Mouse (Mus musculus) MEL (cell line): ENCODE measurements around the gene Srsf11. TPM values are rescaled to one million over a fixed set of nuclear protein-coding genes. Genes with fewer than 3 reads are reported as not detected.
A peak's percentile ranks its signal among the peaks of the same experiment; 100 is the strongest.

Experiments used
- DNase-seq: peaks from one replicate; pipeline ENCODE4 v3.0.0; 2011; ENCODE audit warnings: low read depth, low spot score
- H3K27ac ChIP-seq: 2 replicates; pipeline ENCODE4 v1.5.1; 2012; ENCODE audit warnings: low read depth, mild to moderate bottlenecking, control low read depth, low read length, moderate library complexity; ENCODE audit not compliant: control insufficient read depth
- H3K27me3 ChIP-seq, 2 experiments: fragments of 150-350 bp in 1 of 2; sonication (generic) in 1 of 2; 2 replicates each; pipeline ENCODE4 v1.6.1; 2012; ENCODE audit warnings: low read length in 2 of 2, mild to moderate bottlenecking in 2 of 2, improper control_type of control experiment in 1 of 2, moderate library complexity in 1 of 2; ENCODE audit not compliant: insufficient read depth in 2 of 2, control insufficient read depth in 1 of 2
- H3K36me3 ChIP-seq, 2 experiments: 2 replicates each; pipeline ENCODE4 v1.6.1; 2012 to 2014; ENCODE audit warnings: low read length in 2 of 2, improper control_type of control experiment in 1 of 2, inconsistent platforms in 1 of 2, mild to moderate bottlenecking in 1 of 2; ENCODE audit not compliant: insufficient read depth in 2 of 2, control insufficient read depth in 1 of 2
- H3K4me1 ChIP-seq, 2 experiments: fragments of 150-350 bp in 1 of 2; sonication (generic) in 1 of 2; 2 replicates each; pipeline ENCODE4 v1.6.1; 2012; ENCODE audit warnings: low read length in 2 of 2, improper control_type of control experiment in 1 of 2, mild to moderate bottlenecking in 1 of 2; ENCODE audit not compliant: insufficient read depth in 2 of 2, control insufficient read depth in 1 of 2
- H3K4me3 ChIP-seq, 2 experiments: fragments of 150-350 bp in 1 of 2; sonication (generic) in 1 of 2; 2 replicates each; pipeline ENCODE4 v1.5.1; 2012; ENCODE audit warnings: low read depth in 2 of 2, low read length in 2 of 2, mild to moderate bottlenecking in 2 of 2, moderate library complexity in 2 of 2, control low read depth in 1 of 2, improper control_type of control experiment in 1 of 2; ENCODE audit not compliant: control insufficient read depth in 1 of 2, insufficient read depth in 1 of 2
- H3K79me2 ChIP-seq: 2 replicates; pipeline ENCODE4 v1.6.1; 2012; ENCODE audit warnings: mild to moderate bottlenecking, low read length, moderate library complexity; ENCODE audit not compliant: control insufficient read depth, poor library complexity, insufficient read depth
- H3K9ac ChIP-seq: 2 replicates; pipeline ENCODE4 v1.6.1; 2012; ENCODE audit warnings: low read depth, mild to moderate bottlenecking, control low read depth, low read length, moderate library complexity; ENCODE audit not compliant: control insufficient read depth, poor library complexity, severe bottlenecking
- H3K9me3 ChIP-seq: fragments of 150-350 bp; sonication (generic); replicated peaks from 2 replicates; pipeline ENCODE4 v1.6.1; 2012; ENCODE audit warnings: mild to moderate bottlenecking, low read length, improper control_type of control experiment, moderate library complexity; ENCODE audit not compliant: insufficient read depth
- BHLHE40 ChIP-seq: IDR thresholded peaks from 2 replicates; pipeline ENCODE4 v1.6.1; 2012; ENCODE audit warnings: low read depth, mild to moderate bottlenecking, inconsistent platforms, low read length, improper control_type of control experiment, borderline replicate concordance
- CHD2 ChIP-seq: IDR thresholded peaks from 2 replicates; pipeline ENCODE4 v1.6.1; 2011; ENCODE audit warnings: low read length, improper control_type of control experiment
- CTCF ChIP-seq, 3 experiments: IDR thresholded peaks in 2 of 3; conservative IDR thresholded peaks in 1 of 3; 2 replicates each; pipeline ENCODE4 v1.5.1; 2011 to 2012; ENCODE audit warnings: low read length in 3 of 3, low read depth in 2 of 3, mild to moderate bottlenecking in 2 of 3, improper control_type of control experiment in 1 of 3, inconsistent platforms in 1 of 3, mixed read lengths in 1 of 3, moderate library complexity in 1 of 3; ENCODE audit not compliant: control insufficient read depth in 1 of 3, insufficient read depth in 1 of 3, poor library complexity in 1 of 3, severe bottlenecking in 1 of 3
- GATA1 ChIP-seq: IDR thresholded peaks from 2 replicates; pipeline ENCODE4 v1.6.1; 2011; ENCODE audit warnings: low read depth, low read length, improper control_type of control experiment
- KAT2A ChIP-seq: conservative IDR thresholded peaks from 2 replicates; pipeline ENCODE4 v1.6.1; 2012; ENCODE audit warnings: low read depth, low read length, improper control_type of control experiment, inconsistent platforms
- MAZ ChIP-seq: IDR thresholded peaks from 2 replicates; pipeline ENCODE4 v1.6.1; 2012; ENCODE audit warnings: low read depth, mild to moderate bottlenecking, inconsistent platforms, low read length, improper control_type of control experiment
- POLR2A ChIP-seq, 2 experiments: IDR thresholded peaks; 2 replicates each; pipeline ENCODE4 v1.6.1; 2011 to 2012; ENCODE audit warnings: low read length in 2 of 2, mild to moderate bottlenecking in 2 of 2, control low read depth in 1 of 2, improper control_type of control experiment in 1 of 2, low read depth in 1 of 2, moderate library complexity in 1 of 2; ENCODE audit not compliant: control insufficient read depth in 1 of 2, insufficient read depth in 1 of 2, poor library complexity in 1 of 2
- RCOR1 ChIP-seq: IDR thresholded peaks from 2 replicates; pipeline ENCODE4 v1.6.1; 2012; ENCODE audit warnings: low read depth, mild to moderate bottlenecking, inconsistent platforms, low read length, improper control_type of control experiment
- TBP ChIP-seq: IDR thresholded peaks from 2 replicates; pipeline ENCODE4 v1.8.0; 2011; ENCODE audit warnings: low read depth, low read length, improper control_type of control experiment
- TCF12 ChIP-seq: IDR thresholded peaks from 2 replicates; pipeline ENCODE4 v1.6.1; 2014; ENCODE audit warnings: low read depth, mild to moderate bottlenecking, inconsistent platforms, low read length, improper control_type of control experiment, moderate library complexity
- USF1 ChIP-seq: IDR thresholded peaks from 2 replicates; pipeline ENCODE4 v1.6.1; 2014; ENCODE audit warnings: low read depth, mild to moderate bottlenecking, inconsistent platforms, low read length, improper control_type of control experiment, moderate library complexity
- USF2 ChIP-seq, 2 experiments: IDR thresholded peaks; 2 replicates each; pipeline ENCODE4 v1.6.1; 2011 to 2012; ENCODE audit warnings: improper control_type of control experiment in 2 of 2, low read length in 2 of 2, borderline replicate concordance in 1 of 2, inconsistent platforms in 1 of 2, low read depth in 1 of 2, mild to moderate bottlenecking in 1 of 2; ENCODE audit not compliant: insufficient read depth in 1 of 2
- ZKSCAN1 ChIP-seq: IDR thresholded peaks from 2 replicates; pipeline ENCODE4 v1.6.1; 2012; ENCODE audit warnings: low read depth, mild to moderate bottlenecking, inconsistent platforms, low read length, improper control_type of control experiment, moderate library complexity
- ZMIZ1 ChIP-seq: IDR thresholded peaks from 2 replicates; pipeline ENCODE4 v1.6.1; 2012; ENCODE audit warnings: low read depth, mild to moderate bottlenecking, inconsistent platforms, low read length, improper control_type of control experiment, moderate library complexity
- polyA plus RNA-seq, 2 experiments: library from polyadenylated mRNA; stranded (reverse) in 1 of 2; unstranded in 1 of 2; fragments of >175 nt in 1 of 2; fragments of >200 nt in 1 of 2; gene quantifications; 2 replicates each; pipeline versions ENCODE4 v1.2.1 to v1.2.4; 2012; ENCODE audit warnings: low replicate concordance in 2 of 2, low read depth in 1 of 2; ENCODE audit not compliant: insufficient read length in 2 of 2, insufficient read depth in 1 of 2, missing spikeins in 1 of 2
- total RNA-seq: library from RNA; depleted of rRNA; stranded (reverse); fragments of 300-350 nt; gene quantifications from 2 replicates; pipeline ENCODE4 v1.2.3, GENCODE M21; 2012; rRNA removed

The Srsf11 gene
- total and polyA plus RNA-seq, 3 experiments: 112 to 486 (median 215) TPM

GRCm38 (mm10) chr3:157973236-157973635 lies 63.2 kb downstream of the Srsf11 start:
- Histone ChIP-seq H3K4me3 (no peak overlapping the region), H3K79me2 (peaks cover 4% of the 10 kb centered on the region; the same call in 1 of the 2 replicates), H3K27me3 (no peaks in the 10 kb centered on the region), H3K9me3 (no peaks in the 10 kb centered on the region), H3K4me1 (no peaks in the 10 kb centered on the region), H3K27ac (no peak overlapping the region), H3K36me3 (peaks cover 4 to 31% of the 10 kb centered on the region in 2 experiments; a peak in 3 of 4 replicates), H3K9ac (no peak overlapping the region)
- TF ChIP-seq ZKSCAN1 (no peak), TBP (no peak), TCF12 (no peak), CTCF (IDR thresholded peaks at IDR 0.05 in 2 of 3, conservative IDR thresholded peaks at IDR 0.05 in 1 of 3; ENCODE audit: control insufficient read depth in 1 of 3, insufficient read depth in 1 of 3, low read depth in 2 of 3, low read length in 3 of 3, poor library complexity in 1 of 3, severe bottlenecking in 1 of 3) (peak in 1 of 3 experiments; percentile 10; a peak in 1 of 6 replicates), RCOR1 (no peak), BHLHE40 (no peak)
- peak; percentile 41 for DNase-seq

- H3K27ac ChIP-seq: no peak overlapping the region
- peaks cover 4% of the 10 kb centered on the region; the same call in 1 of the 2 replicates for H3K79me2 ChIP-seq
Measured at GRCm38 (mm10) chr3:157971151-157971550, 65.3 kb downstream of the Srsf11 start.

More at GRCm38 (mm10) chr3:157971151-157971550, 65.3 kb downstream of the Srsf11 start:
- DNase-seq: no peak
- peaks cover 4 to 24% of the 10 kb centered on the region in 2 experiments; a peak in 3 of 4 replicates for H3K36me3 ChIP-seq
- TF ChIP-seq CHD2: no peak
- no peak for TF ChIP-seq POLR2A (IDR thresholded peaks at IDR 0.05; ENCODE audit: control insufficient read depth in 1 of 2, insufficient read depth in 1 of 2, low read depth in 1 of 2, low read length in 2 of 2, poor library complexity in 1 of 2)
- TF ChIP-seq USF2 (IDR thresholded peaks at IDR 0.05; ENCODE audit: borderline replicate concordance in 1 of 2, insufficient read depth in 1 of 2, low read depth in 1 of 2, low read length in 2 of 2): no peak
- TF ChIP-seq MAZ: no peak
- TF ChIP-seq RCOR1: no peak
- TF ChIP-seq ZKSCAN1: no peak
- no peak for TF ChIP-seq USF1
- TF ChIP-seq GATA1: no peak
- TF ChIP-seq ZMIZ1: no peak
- no peak for TF ChIP-seq TCF12
- TF ChIP-seq BHLHE40: no peak
- TF ChIP-seq KAT2A: no peak
- no peak overlapping the region for H3K9ac ChIP-seq
- H3K9me3 ChIP-seq: no peaks in the 10 kb centered on the region
- no peaks in the 10 kb centered on the region for H3K4me1 ChIP-seq
- no peak overlapping the region for H3K4me3 ChIP-seq
- no peaks in the 10 kb centered on the region for H3K27me3 ChIP-seq

Other genes with a start within 250 kb of the Srsf11 start
- 11.7 and 30.2 TPM in 2 replicates for gene Cth, start 111.6 kb downstream of the Srsf11 start, total RNA-seq
- 10 to 100 TPM in 1 of 2 experiments, not detected in 1; 26.8 TPM for gene Cth, start 111.6 kb downstream of the Srsf11 start, polyA plus RNA-seq
- gene Ankrd13c, start 89.4 kb downstream of the Srsf11 start, total RNA-seq: 15.2 and 16.3 TPM in 2 replicates
- 10 to 100 TPM in 1 of 2 experiments, not detected in 1; 31.8 TPM for gene Ankrd13c, start 89.4 kb downstream of the Srsf11 start, polyA plus RNA-seq
- gene Lrrc40, start within 50 bp of the Srsf11 start, total RNA-seq: 42.6 and 48.9 TPM in 2 replicates
- gene Lrrc40, start within 50 bp of the Srsf11 start, polyA plus RNA-seq: 10 to 100 TPM in 1 of 2 experiments, not detected in 1; 70.0 TPM